Mouse (Mus musculus) ovary, adult 2 months (tissue): ENCODE data around the gene Olfr355. TPM values are rescaled to one million over a fixed set of nuclear protein-coding genes. Genes with fewer than 3 reads are reported as not detected.

Source experiments
- polyA plus RNA-seq: library from polyadenylated mRNA; depleted of rRNA; stranded (reverse); fragments of >200 nt; gene quantifications from 2 replicates; pipeline ENCODE4 v1.2.3, GENCODE M21; 2012; rRNA removed

Gene Olfr355
- polyA plus RNA-seq, result not detected in 2 replicates

GRCm38 (mm10) chr2:36928797-36929196 lies at the start of gene Olfr355:
TSS of gene Olfr355 (minus strand) at chr2:36928897.

GRCm38 (mm10) chr2:36936821-36937220 lies 8.1 kb upstream of the Olfr355 start, which contains the start of gene Olfr356:
TSS of gene Olfr356 (plus strand) at chr2:36937121.

GRCm38 (mm10) chr2:36905380-36905779 lies 23.3 kb downstream of the Olfr355 start, which contains the start of gene Olfr354:
TSS of gene Olfr354 (plus strand) at chr2:36905680.

GRCm38 (mm10) chr2:36892836-36893235 lies 35.9 kb downstream of the Olfr355 start, which contains the start of gene Olfr353:
TSS of gene Olfr353 (minus strand) at chr2:36892936.

Other genes with a start within 250 kb of the Olfr355 start
- not detected in 2 replicates for gene Olfr346, start 243.1 kb downstream of the Olfr355 start, polyA plus RNA-seq
- gene Olfr347, start 197.0 kb downstream of the Olfr355 start, polyA plus RNA-seq, result not detected in 2 replicates
- not detected in 2 replicates for gene Olfr348, start 144.6 kb downstream of the Olfr355 start, polyA plus RNA-seq
- gene Olfr50, start 138.4 kb downstream of the Olfr355 start, polyA plus RNA-seq, result not detected in 2 replicates
- gene Olfr3, start 111.9 kb downstream of the Olfr355 start, polyA plus RNA-seq, result not detected in 2 replicates
- not detected in 2 replicates for gene Olfr350, start 82.6 kb downstream of the Olfr355 start, polyA plus RNA-seq
- gene Olfr351, start 66.2 kb downstream of the Olfr355 start, polyA plus RNA-seq, result not detected in 2 replicates
- gene Olfr352, start 60.4 kb downstream of the Olfr355 start, polyA plus RNA-seq, result not detected in 2 replicates
- gene Olfr353, start 36.0 kb downstream of the Olfr355 start, polyA plus RNA-seq, result not detected in 2 replicates
- not detected in 2 replicates for gene Olfr354, start 23.2 kb downstream of the Olfr355 start, polyA plus RNA-seq
- gene Olfr356, start 8.2 kb upstream of the Olfr355 start, polyA plus RNA-seq, result not detected in 2 replicates
- not detected in 2 replicates for gene Olfr357, start 64.9 kb upstream of the Olfr355 start, polyA plus RNA-seq
- gene Olfr358, start 80.4 kb upstream of the Olfr355 start, polyA plus RNA-seq, result not detected in 2 replicates
- not detected in 2 replicates for gene Olfr360, start 136.8 kb upstream of the Olfr355 start, polyA plus RNA-seq
- not detected in 2 replicates for gene Olfr361, start 160.4 kb upstream of the Olfr355 start, polyA plus RNA-seq
- not detected in 2 replicates for gene Olfr362, start 189.0 kb upstream of the Olfr355 start, polyA plus RNA-seq
- not detected in 2 replicates for gene Olfr364-ps1, start 210.4 kb upstream of the Olfr355 start, polyA plus RNA-seq